Mouse (Mus musculus) spleen, adult 2 months (tissue): Measurements from ENCODE around the gene Grk5.

ENCODE experiments used
- CTCF ChIP-seq: fragments of 200-500 bp; IDR thresholded peaks from 2 replicates; pipeline ENCODE4 v1.5.1; 2011; ENCODE audit warnings: mild to moderate bottlenecking, inconsistent platforms; ENCODE audit not compliant: insufficient read depth, insufficient read length, insufficient replicate concordance; ENCODE audit errors: extremely low read depth
- POLR2A ChIP-seq: fragments of 200-500 bp; IDR thresholded peaks from 2 replicates; pipeline ENCODE4 v1.6.1; 2011; ENCODE audit warnings: low read depth, low read length, inconsistent platforms

DNA sequence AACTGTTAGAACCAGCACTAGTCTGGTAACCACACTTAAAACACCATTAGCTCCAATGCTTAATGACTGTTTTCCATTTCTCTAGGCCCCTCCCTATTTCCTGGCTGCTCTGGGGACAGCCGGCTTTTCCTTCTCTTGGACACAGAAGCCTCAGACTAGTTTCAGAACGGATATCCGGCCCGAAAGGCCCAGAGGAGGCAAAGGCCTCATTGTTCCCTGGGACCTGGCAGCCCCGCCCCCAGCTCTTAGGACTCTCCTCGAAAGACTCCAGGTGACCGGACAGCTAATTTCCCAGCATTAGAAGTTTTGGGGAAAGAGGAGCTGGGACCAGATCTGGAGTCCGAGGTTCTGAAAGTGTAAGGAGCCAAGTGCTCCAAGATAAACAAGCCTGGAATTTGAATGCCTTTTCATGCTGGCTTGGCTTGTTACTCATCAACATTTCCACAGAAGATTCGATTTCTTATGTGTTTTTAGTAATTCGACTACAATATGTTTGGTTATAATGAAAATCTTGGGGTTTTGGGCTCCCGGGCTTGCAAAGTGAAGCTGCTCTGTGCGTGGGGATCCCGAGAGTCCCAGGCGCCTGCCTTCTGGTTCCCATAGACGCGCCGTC, 342 bp upstream of the Grk5 start:
- TF ChIP-seq CTCF: no peak
- no peak for TF ChIP-seq POLR2A
